Mouse (Mus musculus): ENCODE measurements around the gene Nupr1l. TPM values are rescaled to one million over a fixed set of nuclear protein-coding genes. Genes with fewer than 3 reads are reported as not detected.
"Not testable (repeated sequence)": the region's sequence is repeated elsewhere in the genome, so short reads cannot be mapped to it uniquely, and the experiment has no call there.

Gene Nupr1l
- polyA plus RNA-seq, 1 experiment from 2014 or later, result 1.9 TPM

GRCm38 (mm10) chr5:129877731-129878455, 30.4 kb upstream of the Nupr1l start:
- Histone ChIP-seq H3K4me3 (ENCODE audit: low read depth, low read length) (no peak overlapping the region), H3K4me1 (replicated peaks; ENCODE audit: control insufficient read depth, insufficient read depth, low read length) (no peaks in the 10 kb centered on the region), H3K27me3 (replicated peaks; ENCODE audit: control insufficient read depth, insufficient read depth, low read length) (no peaks in the 10 kb centered on the region), H3K9ac (ENCODE audit: low read length) (no peak overlapping the region), H3K9me3 (ENCODE audit: control insufficient read depth, low read length) (no peaks in the 10 kb centered on the region), H3K36me3 (ENCODE audit: control insufficient read depth, insufficient read depth, low read length) (peaks cover 25% of the 10 kb centered on the region), H3K27ac (ENCODE audit: low read depth) (no peak overlapping the region), H3K4me2 (ENCODE audit: low read length) (no peak overlapping the region)
- no peak for ATAC-seq (replicated peaks; ENCODE audit: low FRiP score, low TSS enrichment, low read depth)
- WGBS, result 72% methylated on average over 9 of the region's 9 CpGs
- no peak for DNase-seq (ENCODE audit: low spot score)

- Histone ChIP-seq H3K9me3 (ENCODE audit: control insufficient read depth, low read length) (no peaks in the 10 kb centered on the region), H3K4me2 (ENCODE audit: low read length) (no peak overlapping the region), H3K4me3 (ENCODE audit: low read depth, low read length) (no peak overlapping the region), H3K9ac (ENCODE audit: low read length) (no peak overlapping the region), H3K27ac (ENCODE audit: low read depth) (no peak overlapping the region), H3K36me3 (ENCODE audit: control insufficient read depth, insufficient read depth, low read length) (peaks cover 33% of the 10 kb centered on the region), H3K27me3 (replicated peaks; ENCODE audit: control insufficient read depth, insufficient read depth, low read length) (no peaks in the 10 kb centered on the region), H3K4me1 (replicated peaks; ENCODE audit: control insufficient read depth, insufficient read depth, low read length) (no peaks in the 10 kb centered on the region)
- WGBS, result 35% methylated on average over 2 of the region's 2 CpGs
- 0 out of 2 replicates have a peak, but pooled peaks have one; percentile 41 for ATAC-seq (replicated peaks; ENCODE audit: low FRiP score, low TSS enrichment, low read depth)
- DNase-seq (ENCODE audit: low spot score), result peak; percentile 68
Measured at GRCm38 (mm10) chr5:129878946-129879345, 29.4 kb upstream of the Nupr1l start.

- 67% methylated on average over 3 of the region's 3 CpGs for WGBS
- H3K9me3 ChIP-seq (ENCODE audit: control insufficient read depth, low read length), result no peaks in the 10 kb centered on the region
- no peak overlapping the region for H3K4me2 ChIP-seq (ENCODE audit: low read length)
- H3K4me1 ChIP-seq (replicated peaks; ENCODE audit: control insufficient read depth, insufficient read depth, low read length), result no peaks in the 10 kb centered on the region
- ATAC-seq (replicated peaks; ENCODE audit: low FRiP score, low TSS enrichment, low read depth) (no peak), DNase-seq (ENCODE audit: low spot score) (no peak)
- H3K27me3 ChIP-seq (replicated peaks; ENCODE audit: control insufficient read depth, insufficient read depth, low read length), result no peaks in the 10 kb centered on the region
- peaks cover 40% of the 10 kb centered on the region for H3K36me3 ChIP-seq (ENCODE audit: control insufficient read depth, insufficient read depth, low read length)
- no peak overlapping the region for H3K27ac ChIP-seq (ENCODE audit: low read depth)
- H3K9ac ChIP-seq (ENCODE audit: low read length), result no peak overlapping the region
- H3K4me3 ChIP-seq (ENCODE audit: low read depth, low read length), result no peak overlapping the region
Measured at GRCm38 (mm10) chr5:129879888-129880287, 28.5 kb upstream of the Nupr1l start.

- Histone ChIP-seq H3K27ac (ENCODE audit: low read depth) (peak overlapping the region; percentile 90), H3K9ac (ENCODE audit: low read length) (peak overlapping the region; percentile 80), H3K4me2 (ENCODE audit: low read length) (peak overlapping the region; percentile 95), H3K9me3 (ENCODE audit: control insufficient read depth, low read length) (no peaks in the 10 kb centered on the region), H3K27me3 (replicated peaks; ENCODE audit: control insufficient read depth, insufficient read depth, low read length) (no peaks in the 10 kb centered on the region), H3K36me3 (ENCODE audit: control insufficient read depth, insufficient read depth, low read length) (peaks cover 32% of the 10 kb centered on the region), H3K4me3 (ENCODE audit: low read depth, low read length) (peak overlapping the region; percentile 67), H3K4me1 (replicated peaks; ENCODE audit: control insufficient read depth, insufficient read depth, low read length) (peaks cover 7% of the 10 kb centered on the region; the same call in 1 of the 2 replicates)
- ATAC-seq (replicated peaks; ENCODE audit: low FRiP score, low TSS enrichment, low read depth) (no peak), DNase-seq (ENCODE audit: low spot score) (peak; percentile 72)
- 32% methylated on average over 10 of the region's 10 CpGs for WGBS
Measured at GRCm38 (mm10) chr5:129886271-129886670, 22.1 kb upstream of the Nupr1l start.

GRCm38 (mm10) chr5:129886911-129887636, 21.3 kb upstream of the Nupr1l start, which contains the start of gene Chchd2:
Gene Chchd2 (minus strand): TSS chr5:129887470.
- DNase-seq (ENCODE audit: low spot score) (peak; percentile 94), ATAC-seq (replicated peaks; ENCODE audit: low FRiP score, low TSS enrichment, low read depth) (peak; percentile 98)
- Histone ChIP-seq H3K9ac (ENCODE audit: low read length) (peak within 1 kb of the TSS; percentile 80), H3K4me1 (replicated peaks; ENCODE audit: control insufficient read depth, insufficient read depth, low read length) (peaks cover 7% of the 10 kb centered on the region; the same call in 1 of the 2 replicates), H3K27ac (ENCODE audit: low read depth) (peak within 1 kb of the TSS; percentile 90), H3K36me3 (ENCODE audit: control insufficient read depth, insufficient read depth, low read length) (peaks cover 24% of the 10 kb centered on the region), H3K9me3 (ENCODE audit: control insufficient read depth, low read length) (no peaks in the 10 kb centered on the region), H3K4me3 (ENCODE audit: low read depth, low read length) (peak within 1 kb of the TSS; percentile 67), H3K4me2 (ENCODE audit: low read length) (peak within 1 kb of the TSS; percentile 95), H3K27me3 (replicated peaks; ENCODE audit: control insufficient read depth, insufficient read depth, low read length) (no peaks in the 10 kb centered on the region)
- under 1% methylated on average over 46 of the region's 46 CpGs for WGBS

- DNase-seq (ENCODE audit: low spot score); H3K27ac ChIP-seq (ENCODE audit: low read depth); H3K4me2 ChIP-seq (ENCODE audit: low read length); ATAC-seq (replicated peaks; ENCODE audit: low FRiP score, low TSS enrichment, low read depth); H3K4me1 ChIP-seq (replicated peaks; ENCODE audit: control insufficient read depth, insufficient read depth, low read length); H3K27me3 ChIP-seq (replicated peaks; ENCODE audit: control insufficient read depth, insufficient read depth, low read length); H3K9ac ChIP-seq (ENCODE audit: low read length); H3K36me3 ChIP-seq (ENCODE audit: control insufficient read depth, insufficient read depth, low read length); H3K4me3 ChIP-seq (ENCODE audit: low read depth, low read length); H3K9me3 ChIP-seq (ENCODE audit: control insufficient read depth, low read length): not testable (repeated sequence)
- WGBS, result 82% methylated on average over 4 of the region's 7 CpGs
Measured at GRCm38 (mm10) chr5:129890390-129890789, 17.9 kb upstream of the Nupr1l start.

- 2% methylated on average over 44 of the region's 44 CpGs for WGBS
- peak; percentile 97 for ATAC-seq (replicated peaks; ENCODE audit: low FRiP score, low TSS enrichment, low read depth)
Measured at GRCm38 (mm10) chr5:129895198-129896088, 12.9 kb upstream of the Nupr1l start, which contains the start of gene Zbed5. Gene Zbed5 (plus strand): TSS chr5:129895723.

GRCm38 (mm10) chr5:129898449-129898848, 9.9 kb upstream of the Nupr1l start, which contains the start of gene Phkg1:
Gene Phkg1 (minus strand): TSS chr5:129898549.
- no peak within 1 kb of the TSS for H3K4me3 ChIP-seq (ENCODE audit: low read depth, low read length)
- no peaks in the 10 kb centered on the region for H3K27me3 ChIP-seq (replicated peaks; ENCODE audit: control insufficient read depth, insufficient read depth, low read length)
- H3K4me2 ChIP-seq (ENCODE audit: low read length), result no peak within 1 kb of the TSS
- H3K36me3 ChIP-seq (ENCODE audit: control insufficient read depth, insufficient read depth, low read length), result peaks cover 12% of the 10 kb centered on the region; the same call in 1 of the 2 replicates
- H3K9me3 ChIP-seq (ENCODE audit: control insufficient read depth, low read length), result no peaks in the 10 kb centered on the region
- WGBS, result 97% methylated on average over 1 of the region's 1 CpGs
- peaks cover 7% of the 10 kb centered on the region for H3K4me1 ChIP-seq (replicated peaks; ENCODE audit: control insufficient read depth, insufficient read depth, low read length)
- H3K9ac ChIP-seq (ENCODE audit: low read length), result no peak within 1 kb of the TSS
- H3K27ac ChIP-seq (ENCODE audit: low read depth), result no peak within 1 kb of the TSS
- ATAC-seq (replicated peaks; ENCODE audit: low FRiP score, low TSS enrichment, low read depth), result no peak
- DNase-seq (ENCODE audit: low spot score), result no peak

More at GRCm38 (mm10) chr5:129895198-129896088, 12.9 kb upstream of the Nupr1l start, which contains the start of gene Zbed5:
- H3K4me2 ChIP-seq (ENCODE audit: low read length), result peak within 1 kb of the TSS; percentile 83
- H3K4me3 ChIP-seq (ENCODE audit: low read depth, low read length), result peak within 1 kb of the TSS; percentile 83
- H3K27me3 ChIP-seq (replicated peaks; ENCODE audit: control insufficient read depth, insufficient read depth, low read length), result no peaks in the 10 kb centered on the region
- H3K9ac ChIP-seq (ENCODE audit: low read length), result peak within 1 kb of the TSS; percentile 53
- H3K9me3 ChIP-seq (ENCODE audit: control insufficient read depth, low read length), result no peaks in the 10 kb centered on the region
- no peaks in the 10 kb centered on the region for H3K36me3 ChIP-seq (ENCODE audit: control insufficient read depth, insufficient read depth, low read length)
- peaks cover 7% of the 10 kb centered on the region for H3K4me1 ChIP-seq (replicated peaks; ENCODE audit: control insufficient read depth, insufficient read depth, low read length)
- no peak within 1 kb of the TSS for H3K27ac ChIP-seq (ENCODE audit: low read depth)
- DNase-seq (ENCODE audit: low spot score), result peak; percentile 88
